Mouse (Mus musculus) left cerebral cortex, postnatal 10 days (tissue): ENCODE results near the gene Cabp4. TPM values are rescaled to one million over a fixed set of nuclear protein-coding genes. Genes with fewer than 3 reads are reported as not detected.

Experiments used
- DNase-seq, 2 experiments: peaks; one replicate each; pipeline ENCODE4 v3.0.0; 2021 to 2022; ENCODE audit warnings: low spot score in 2 of 2, mixed read lengths in 1 of 2; ENCODE audit errors: extremely low spot score in 1 of 2
- intact Hi-C: fragments of 180-260 bp; cut with DNase I; formaldehyde crosslinking; loops from one replicate; pipeline ENCODE4 v1.15.1; 2025
- total RNA-seq, 2 experiments: library from RNA; stranded (reverse); gene quantifications; 2 replicates each; pipeline ENCODE4 v1.2.3; 2021

Gene Cabp4
- total RNA-seq, 2 experiments from 2014 or later, result 0.24 TPM; not detected in 1

- no peak for DNase-seq
- intact Hi-C loops, result no loop called here
These were observed 48.0 kb downstream of the Cabp4 start for GRCm38 (mm10) chr19:4095802-4096201.

GRCm38 (mm10) chr19:4094774-4095303, 49.0 kb downstream of the Cabp4 start:
- DNase-seq, result no peak
- intact Hi-C loops, result no loop called here

GRCm38 (mm10) chr19:4094348-4094747, 49.5 kb downstream of the Cabp4 start:
- intact Hi-C loops, result no loop called here

GRCm38 (mm10) chr19:4093772-4094171, 50.1 kb downstream of the Cabp4 start:
- DNase-seq, result no peak
- intact Hi-C loops, result no loop called here

More at GRCm38 (mm10) chr19:4094348-4094747, 49.5 kb downstream of the Cabp4 start:
- no peak for DNase-seq

GRCm38 (mm10) chr19:4092750-4093149, 51.1 kb downstream of the Cabp4 start:
- DNase-seq, result no peak
- intact Hi-C loops, result no loop called here

- no peak for DNase-seq
- intact Hi-C loops, result no loop called here
These were observed 52.5 kb downstream of the Cabp4 start for GRCm38 (mm10) chr19:4091383-4091782.

- no peak for DNase-seq
- intact Hi-C loops, result no loop called here
These were observed 53.4 kb downstream of the Cabp4 start for GRCm38 (mm10) chr19:4090446-4090845.

GRCm38 (mm10) chr19:4089128-4089527, 54.7 kb downstream of the Cabp4 start:
- DNase-seq, result no peak
- intact Hi-C loops, result loop anchor here (5.0 kb wide), 1 partner anchor 37 kb away; no protein-coding TSS in a partner anchor

GRCm38 (mm10) chr19:4088146-4088545, 55.7 kb downstream of the Cabp4 start:
- intact Hi-C loops, result loop anchor here (5.0 kb wide), 1 partner anchor 36 kb away; no protein-coding TSS in a partner anchor
- DNase-seq, result no peak

GRCm38 (mm10) chr19:4087090-4087489, 56.7 kb downstream of the Cabp4 start:
- no peak for DNase-seq
- intact Hi-C loops, result loop anchor here (5.0 kb wide), 1 partner anchor 35 kb away; no protein-coding TSS in a partner anchor

- intact Hi-C loops, result loop anchor here (5.0 kb wide), 1 partner anchor 34 kb away; no protein-coding TSS in a partner anchor
- no peak for DNase-seq
These were observed 57.7 kb downstream of the Cabp4 start for GRCm38 (mm10) chr19:4086156-4086555.

Other genes with a start within 250 kb of the Cabp4 start
- gene Tcirg1, start 236.9 kb downstream of the Cabp4 start, total RNA-seq, result 10 to 100 TPM; 14.2 to 22.4 TPM
- 100 to 1,000 TPM; 123 to 130 TPM for gene Ndufs8, start 231.3 kb downstream of the Cabp4 start, total RNA-seq
- 1 to 10 TPM; 1.5 to 1.7 TPM for gene Aldh3b1, start 214.2 kb downstream of the Cabp4 start, total RNA-seq
- gene Unc93b1, start 208.8 kb downstream of the Cabp4 start, total RNA-seq, result 10 to 100 TPM; 15.0 to 16.3 TPM
- gene Aldh3b3, start 185.4 kb downstream of the Cabp4 start, total RNA-seq, result not detected
- 1 to 10 TPM; 2.3 to 2.4 TPM for gene Aldh3b2, start 171.7 kb downstream of the Cabp4 start, total RNA-seq
- gene Acy3, start 157.5 kb downstream of the Cabp4 start, total RNA-seq, result 1 to 10 TPM; 1.7 to 1.8 TPM
- not detected for gene Tbx10, start 151.3 kb downstream of the Cabp4 start, total RNA-seq
- 10 to 100 TPM in 1 of 2 experiments, 1 to 10 TPM in 1; 9.7 to 11.2 TPM for gene Nudt8, start 143.5 kb downstream of the Cabp4 start, total RNA-seq
- 1 to 10 TPM in 1 of 2 experiments, under 1 TPM in 1; 0.81 to 1.4 TPM for gene Gm49405, start 143.4 kb downstream of the Cabp4 start, total RNA-seq
- gene Doc2g, start 140.7 kb downstream of the Cabp4 start, total RNA-seq, result 1 to 10 TPM; 3.3 to 4.1 TPM
- gene Ndufv1, start 131.2 kb downstream of the Cabp4 start, total RNA-seq, result 100 to 1,000 TPM; 209 to 221 TPM
- 100 to 1,000 TPM; 226 to 232 TPM for gene Gstp1, start 106.0 kb downstream of the Cabp4 start, total RNA-seq
- gene Gstp2, start 98.0 kb downstream of the Cabp4 start, total RNA-seq, result 10 to 100 TPM; 21.7 to 24.2 TPM
- not detected for gene Gstp3, start 84.5 kb downstream of the Cabp4 start, total RNA-seq
- not detected for gene Cabp2, start 62.5 kb downstream of the Cabp4 start, total RNA-seq
- 10 to 100 TPM; 20.4 to 21.6 TPM for gene Cdk2ap2, start 46.9 kb downstream of the Cabp4 start, total RNA-seq
- 100 to 1,000 TPM; 234 to 237 TPM for gene Pitpnm1, start 44.0 kb downstream of the Cabp4 start, total RNA-seq
- gene Aip, start 18.2 kb downstream of the Cabp4 start, total RNA-seq, result 10 to 100 TPM; 74.2 to 83.5 TPM
- gene Gpr152, start 4.2 kb downstream of the Cabp4 start, total RNA-seq, result not detected
- gene Coro1b, start 4.6 kb upstream of the Cabp4 start, total RNA-seq, result 10 to 100 TPM; 80.4 to 92.7 TPM
- gene Ptprcap, start 9.6 kb upstream of the Cabp4 start, total RNA-seq, result 1 to 10 TPM in 1 of 2 experiments, under 1 TPM in 1; 0.65 to 2.0 TPM
- 10 to 100 TPM; 34.1 to 35.0 TPM for gene Rps6kb2, start 19.3 kb upstream of the Cabp4 start, total RNA-seq
- gene Carns1, start 31.4 kb upstream of the Cabp4 start, total RNA-seq, result 1 to 10 TPM; 3.1 to 3.5 TPM
- 1 to 10 TPM; 2.0 to 3.5 TPM for gene Tbc1d10c, start 47.3 kb upstream of the Cabp4 start, total RNA-seq
- 100 to 1,000 TPM; 331 to 336 TPM for gene Ppp1ca, start 48.0 kb upstream of the Cabp4 start, total RNA-seq
- 1 to 10 TPM; 8.9 to 9.3 TPM for gene Rad9a, start 57.6 kb upstream of the Cabp4 start, total RNA-seq
- 1 to 10 TPM; 1.5 to 1.7 TPM for gene Clcf1, start 70.2 kb upstream of the Cabp4 start, total RNA-seq
- not detected for gene AC109138.7, start 70.3 kb upstream of the Cabp4 start, total RNA-seq
- gene Pold4, start 87.9 kb upstream of the Cabp4 start, total RNA-seq, result 10 to 100 TPM; 12.8 to 16.2 TPM
- gene Ssh3, start 125.1 kb upstream of the Cabp4 start, total RNA-seq, result 10 to 100 TPM; 49.5 to 55.1 TPM
- 10 to 100 TPM; 87.8 to 91.7 TPM for gene Ankrd13d, start 139.1 kb upstream of the Cabp4 start, total RNA-seq
- 100 to 1,000 TPM; 146 to 154 TPM for gene Grk2, start 162.2 kb upstream of the Cabp4 start, total RNA-seq